Mouse (Mus musculus): ENCODE measurements around the gene Draxin. TPM values are rescaled to one million over a fixed set of nuclear protein-coding genes. Genes with fewer than 3 reads are reported as not detected.

Draxin gene
- polyA plus RNA-seq, 1 experiment from 2014 or later = 0.03 TPM

- Histone ChIP-seq H3K9me3 (ENCODE audit: control insufficient read depth) (no peaks in the 10 kb centered on the region), H3K27ac (ENCODE audit: low read depth, low read length) (no peak overlapping the region), H3K4me3 (ENCODE audit: low read depth, low read length) (no peak overlapping the region), H3K27me3 (replicated peaks; ENCODE audit: control insufficient read depth, insufficient read depth, low read length) (no peaks in the 10 kb centered on the region), H3K4me2 (replicated peaks; ENCODE audit: low read depth) (no peak overlapping the region), H3K4me1 (replicated peaks; ENCODE audit: control insufficient read depth, insufficient read depth, low read length) (no peaks in the 10 kb centered on the region), H3K36me3 (ENCODE audit: control insufficient read depth, insufficient read depth) (peaks cover 26% of the 10 kb centered on the region; the same call in 1 of the 2 replicates), H3K9ac (ENCODE audit: low read depth, low read length) (no peak overlapping the region)
- ATAC-seq = no peak
- WGBS = 86% methylated on average over 2 of the region's 2 CpGs
- TF ChIP-seq CTCF (IDR thresholded peaks at IDR 0.05; ENCODE audit: low read depth) = no peak
Measured at GRCm38 (mm10) chr4:148147714-148148113, 17.2 kb upstream of the Draxin start.

- no peak overlapping the region for H3K4me2 ChIP-seq (replicated peaks; ENCODE audit: low read depth)
- H3K27ac ChIP-seq (ENCODE audit: low read depth, low read length) = no peak overlapping the region
- no peaks in the 10 kb centered on the region for H3K27me3 ChIP-seq (replicated peaks; ENCODE audit: control insufficient read depth, insufficient read depth, low read length)
- peaks cover 26% of the 10 kb centered on the region; the same call in 1 of the 2 replicates for H3K36me3 ChIP-seq (ENCODE audit: control insufficient read depth, insufficient read depth)
- WGBS = 95% methylated on average over 5 of the region's 5 CpGs
- H3K4me3 ChIP-seq (ENCODE audit: low read depth, low read length) = no peak overlapping the region
- ATAC-seq = no peak
- H3K9ac ChIP-seq (ENCODE audit: low read depth, low read length) = no peak overlapping the region
- H3K4me1 ChIP-seq (replicated peaks; ENCODE audit: control insufficient read depth, insufficient read depth, low read length) = no peaks in the 10 kb centered on the region
- TF ChIP-seq CTCF (IDR thresholded peaks at IDR 0.05; ENCODE audit: low read depth) = no peak
- H3K9me3 ChIP-seq (ENCODE audit: control insufficient read depth) = no peaks in the 10 kb centered on the region
Measured at GRCm38 (mm10) chr4:148143721-148144120, 13.2 kb upstream of the Draxin start.

DNA sequence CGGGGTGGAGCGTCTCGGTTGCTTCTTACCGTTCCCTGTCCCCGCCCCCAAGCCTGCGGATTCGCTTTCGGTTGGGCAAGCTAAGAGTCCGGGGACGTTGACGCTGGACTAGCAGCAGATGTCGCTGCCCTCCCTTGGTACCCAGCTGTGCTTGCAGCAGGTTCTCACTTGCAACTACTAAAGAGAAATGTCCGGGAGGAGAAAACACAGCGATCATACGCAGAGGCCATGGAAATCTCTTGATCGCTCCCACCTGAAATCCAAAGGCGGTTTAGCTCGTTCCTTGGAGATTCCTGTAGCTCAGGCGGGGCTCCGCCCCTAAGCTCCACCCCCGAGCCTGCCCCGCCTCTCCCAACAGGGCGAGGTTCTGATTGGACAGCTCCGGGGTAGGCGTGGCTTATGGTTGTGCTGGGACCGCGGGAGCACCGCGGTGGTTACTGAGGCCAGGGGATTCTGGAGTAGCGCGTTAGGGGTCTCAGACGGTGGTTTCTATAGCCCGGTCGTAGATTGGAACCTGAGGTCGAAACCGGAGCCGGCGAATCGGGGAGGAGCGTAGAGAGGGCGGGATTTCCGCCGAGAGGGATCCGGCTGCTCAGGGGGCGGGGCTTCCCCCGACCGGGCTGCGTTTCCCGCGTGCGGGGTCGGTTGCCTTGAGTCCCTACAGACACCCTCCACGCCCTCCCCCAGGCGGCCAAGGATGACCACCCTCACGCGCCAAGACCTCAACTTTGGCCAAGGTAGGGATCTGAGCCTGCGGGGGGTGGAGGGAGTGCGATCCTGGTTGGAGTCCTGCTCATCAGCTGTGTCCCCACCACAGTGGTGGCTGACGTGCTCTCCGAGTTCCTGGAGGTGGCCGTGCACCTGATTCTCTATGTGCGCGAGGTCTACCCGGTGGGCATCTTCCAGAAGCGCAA is 9.9 kb upstream of the Draxin start:
- ATAC-seq = peak; percentile 94
- Histone ChIP-seq H3K4me1 (replicated peaks; ENCODE audit: control insufficient read depth, insufficient read depth, low read length) (no peaks in the 10 kb centered on the region), H3K36me3 (ENCODE audit: control insufficient read depth, insufficient read depth) (peaks cover 7% of the 10 kb centered on the region; the same call in 1 of the 2 replicates), H3K9ac (ENCODE audit: low read depth, low read length) (peak overlapping the region; percentile 47), H3K27me3 (replicated peaks; ENCODE audit: control insufficient read depth, insufficient read depth, low read length) (no peaks in the 10 kb centered on the region), H3K9me3 (ENCODE audit: control insufficient read depth) (no peaks in the 10 kb centered on the region), H3K4me2 (replicated peaks; ENCODE audit: low read depth) (peak overlapping the region; percentile 97), H3K4me3 (ENCODE audit: low read depth, low read length) (peak overlapping the region; percentile 70), H3K27ac (ENCODE audit: low read depth, low read length) (peak overlapping the region; percentile 63)
- WGBS = under 1% methylated on average over 65 of the region's 65 CpGs
- TF ChIP-seq CTCF (IDR thresholded peaks at IDR 0.05; ENCODE audit: low read depth) = peak; percentile 87

- Histone ChIP-seq H3K4me1 (replicated peaks; ENCODE audit: control insufficient read depth, insufficient read depth, low read length) (no peaks in the 10 kb centered on the region), H3K27ac (ENCODE audit: low read depth, low read length) (peak overlapping the region; percentile 57), H3K36me3 (ENCODE audit: control insufficient read depth, insufficient read depth) (peaks cover under 1% of the 10 kb centered on the region; the same call in 1 of the 2 replicates), H3K9me3 (ENCODE audit: control insufficient read depth) (no peaks in the 10 kb centered on the region), H3K4me2 (replicated peaks; ENCODE audit: low read depth) (peak overlapping the region; percentile 97), H3K4me3 (ENCODE audit: low read depth, low read length) (peak overlapping the region; percentile 70), H3K9ac (ENCODE audit: low read depth, low read length) (peak overlapping the region; percentile 47; the same call in 1 of the 2 replicates), H3K27me3 (replicated peaks; ENCODE audit: control insufficient read depth, insufficient read depth, low read length) (0 out of 2 replicates have a peak, but pooled peaks cover 2% of the 10 kb centered on the region)
- ATAC-seq = no peak; the same call in 1 of the 2 replicates
- WGBS = under 1% methylated on average over 12 of the region's 12 CpGs
- TF ChIP-seq CTCF (IDR thresholded peaks at IDR 0.05; ENCODE audit: low read depth) = no peak
Measured at GRCm38 (mm10) chr4:148139767-148140097, 9.2 kb upstream of the Draxin start.

DNA sequence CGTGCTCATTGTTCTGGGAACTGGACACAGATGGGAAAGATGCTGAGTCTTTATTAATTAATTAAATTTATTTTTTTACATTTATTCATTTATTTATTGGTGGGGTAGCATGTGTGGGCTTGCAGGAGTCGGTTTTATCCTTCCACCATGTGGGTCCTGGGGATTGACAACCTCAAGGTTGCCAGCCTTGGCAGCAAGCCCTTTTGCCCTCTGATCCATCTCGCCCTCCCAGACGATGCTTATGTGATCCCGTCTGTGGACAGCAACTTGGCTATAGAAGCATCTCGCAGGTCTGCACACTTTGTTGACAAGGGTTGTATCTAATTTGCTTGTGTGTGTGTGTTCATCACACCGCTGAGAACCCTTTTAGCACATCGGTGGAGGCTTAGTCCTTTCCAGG is 7.0 kb upstream of the Draxin start:
- ATAC-seq = no peak

GRCm38 (mm10) chr4:148134988-148135387 is 4.5 kb upstream of the Draxin start:
- Histone ChIP-seq H3K9ac (ENCODE audit: low read depth, low read length) (no peak overlapping the region), H3K4me1 (replicated peaks; ENCODE audit: control insufficient read depth, insufficient read depth, low read length) (no peaks in the 10 kb centered on the region), H3K27ac (ENCODE audit: low read depth, low read length) (no peak overlapping the region), H3K9me3 (ENCODE audit: control insufficient read depth) (no peaks in the 10 kb centered on the region), H3K36me3 (ENCODE audit: control insufficient read depth, insufficient read depth) (no peaks in the 10 kb centered on the region), H3K27me3 (replicated peaks; ENCODE audit: control insufficient read depth, insufficient read depth, low read length) (peaks cover 29% of the 10 kb centered on the region), H3K4me3 (ENCODE audit: low read depth, low read length) (no peak overlapping the region), H3K4me2 (replicated peaks; ENCODE audit: low read depth) (no peak overlapping the region)
- TF ChIP-seq CTCF (IDR thresholded peaks at IDR 0.05; ENCODE audit: low read depth) = no peak
- WGBS = 62% methylated on average over 8 of the region's 8 CpGs
- ATAC-seq = no peak

More for the DNA sequence above, 7.0 kb upstream of the Draxin start:
- no peak overlapping the region for H3K4me2 ChIP-seq (replicated peaks; ENCODE audit: low read depth)
- no peak overlapping the region for H3K27ac ChIP-seq (ENCODE audit: low read depth, low read length)
- H3K4me3 ChIP-seq (ENCODE audit: low read depth, low read length) = no peak overlapping the region
- WGBS = 69% methylated on average over 8 of the region's 8 CpGs
- H3K9ac ChIP-seq (ENCODE audit: low read depth, low read length) = no peak overlapping the region
- H3K36me3 ChIP-seq (ENCODE audit: control insufficient read depth, insufficient read depth) = no peaks in the 10 kb centered on the region
- H3K4me1 ChIP-seq (replicated peaks; ENCODE audit: control insufficient read depth, insufficient read depth, low read length) = no peaks in the 10 kb centered on the region
- H3K9me3 ChIP-seq (ENCODE audit: control insufficient read depth) = no peaks in the 10 kb centered on the region
- H3K27me3 ChIP-seq (replicated peaks; ENCODE audit: control insufficient read depth, insufficient read depth, low read length) = peaks cover 4% of the 10 kb centered on the region
- no peak for TF ChIP-seq CTCF (IDR thresholded peaks at IDR 0.05; ENCODE audit: low read depth)

Data from intestine, postnatal 0 days (tissue).